Mouse (Mus musculus) brain, embryonic 14.5 days (tissue): Measurements from ENCODE around the gene Ppp1ca.

Source experiments
- CTCF ChIP-seq: fragments of 200-500 bp; IDR thresholded peaks from 2 replicates; pipeline ENCODE4 v1.5.1; 2012; ENCODE audit warnings: inconsistent platforms, mild to moderate bottlenecking, moderate library complexity, borderline replicate concordance; ENCODE audit not compliant: insufficient read depth, insufficient read length; ENCODE audit errors: extremely low read depth
- POLR2A ChIP-seq: fragments of 200-500 bp; IDR thresholded peaks from 2 replicates; pipeline ENCODE4 v1.6.1; 2012; ENCODE audit warnings: mild to moderate bottlenecking, inconsistent platforms, borderline replicate concordance; ENCODE audit not compliant: poor library complexity, insufficient read depth, insufficient read length, severe bottlenecking; ENCODE audit errors: extremely low read depth

DNA sequence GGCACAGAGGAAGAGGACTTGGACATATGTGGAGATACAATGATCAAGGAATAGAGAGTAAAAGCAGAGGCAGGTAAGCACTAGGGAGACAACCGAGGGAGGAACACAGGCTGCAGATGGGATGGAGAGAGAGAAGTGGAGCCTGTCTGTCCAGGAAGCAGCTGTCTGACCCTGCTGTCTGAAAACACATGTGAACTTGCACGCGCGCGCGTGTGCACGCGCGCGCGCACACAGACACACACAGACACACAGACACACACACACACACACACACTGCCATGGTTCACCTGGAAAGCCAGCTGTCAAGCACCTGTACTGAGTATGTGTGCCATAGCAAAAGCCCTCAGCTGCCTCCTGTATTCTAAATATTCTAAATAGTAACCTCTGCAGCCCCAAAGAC lies 26.4 kb downstream of the Ppp1ca start:
- TF ChIP-seq POLR2A (no peak), CTCF (no peak)
